Mouse (Mus musculus): ENCODE results near the gene Tubb3.
"Not testable (repeated sequence)": the region's sequence is repeated elsewhere in the genome, so short reads cannot be mapped to it uniquely, and the experiment has no call there.

Gene Tubb3

DNA sequence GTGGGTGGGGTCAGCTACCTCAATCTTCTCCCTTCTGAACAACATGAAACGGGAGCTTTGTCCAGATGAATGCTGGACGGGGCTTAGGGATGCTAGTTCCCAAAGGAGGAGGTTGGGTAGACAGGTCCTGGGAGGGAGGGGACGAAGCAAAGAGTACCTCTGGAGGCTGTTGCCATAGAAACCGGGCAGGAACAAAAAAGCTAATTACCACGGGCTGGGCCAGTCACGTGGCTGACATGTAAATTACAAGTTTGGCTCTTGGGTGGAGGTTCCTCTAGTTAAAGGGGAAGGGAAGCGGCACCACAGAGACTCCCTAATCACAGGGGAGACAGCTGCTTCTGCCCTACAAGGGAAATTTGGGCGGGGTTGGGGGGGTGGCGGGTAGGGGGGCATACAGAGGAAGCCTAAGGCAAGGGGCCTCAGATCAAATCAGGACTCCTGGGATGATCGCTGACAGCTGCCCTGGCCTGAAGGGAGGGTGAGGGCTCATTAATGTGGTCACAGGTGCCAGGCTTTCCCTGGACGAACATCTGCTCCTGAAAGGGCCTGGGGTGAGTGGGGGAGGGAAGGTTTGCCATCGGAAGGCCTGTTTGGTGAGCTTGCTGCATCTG, 1.4 kb downstream of the Tubb3 start:
- peak; percentile 32 to 35 for DNase-seq (ENCODE audit: low spot score in 2 of 2)

DNA sequence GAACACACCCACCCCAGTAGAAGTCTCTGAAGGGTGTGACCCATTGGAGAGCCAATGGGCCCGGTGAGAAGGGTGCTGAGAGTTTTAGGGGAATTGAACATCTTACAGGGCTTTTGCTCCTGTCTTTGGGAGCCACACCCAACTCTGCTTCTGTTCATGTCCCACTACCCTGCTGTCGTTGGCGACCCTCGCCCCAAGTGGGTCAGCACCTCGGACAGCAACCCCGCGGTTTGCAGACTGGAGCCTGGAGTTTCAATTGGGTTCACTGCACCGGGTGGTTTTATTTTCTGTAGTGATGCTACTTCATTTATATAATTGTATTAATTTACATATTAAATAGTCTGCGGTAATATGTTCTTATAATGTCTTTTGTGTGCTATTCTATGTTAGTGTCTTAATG, 3.0 kb downstream of the Tubb3 start:
- no peak for DNase-seq (ENCODE audit: low spot score in 2 of 2)

GRCm38 (mm10) chr8:123414997-123415696, 3.9 kb downstream of the Tubb3 start:
- DNase-seq (ENCODE audit: low spot score in 2 of 2): not testable (repeated sequence)

- DNase-seq (ENCODE audit: low spot score in 2 of 2): peak in 1 of 2 experiments; percentile 29
These were observed 5.0 kb downstream of the Tubb3 start for GRCm38 (mm10) chr8:123415967-123416943.

DNA sequence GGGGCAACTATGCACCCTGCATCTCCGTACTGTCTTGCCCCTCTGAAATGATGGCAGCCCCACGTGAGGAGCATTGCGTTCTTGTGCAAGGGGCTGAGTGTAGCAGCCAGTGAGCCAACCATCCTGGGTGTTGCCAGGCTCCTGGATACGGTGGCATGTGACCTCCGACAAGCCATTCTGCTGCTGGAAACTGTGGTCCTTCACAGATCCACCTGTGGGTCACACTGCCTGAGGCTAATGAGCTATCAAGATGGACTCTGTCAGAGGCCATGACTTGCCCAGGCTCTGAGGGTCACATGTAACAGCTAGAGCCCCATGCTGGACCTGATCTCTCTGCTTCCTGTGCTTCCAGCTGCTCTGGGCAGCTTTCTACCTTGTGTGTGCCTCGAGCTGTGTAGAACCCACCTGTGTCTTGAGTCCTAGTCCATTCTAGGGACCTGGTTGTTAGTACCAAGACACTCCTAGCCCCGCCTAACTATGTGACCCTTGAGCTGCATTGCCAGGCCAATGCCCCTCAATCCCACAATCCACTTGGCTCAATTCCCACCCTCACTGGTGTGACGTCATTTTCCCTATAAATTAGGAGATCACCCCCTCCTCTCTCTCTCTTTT, 5.8 kb downstream of the Tubb3 start:
- DNase-seq (ENCODE audit: low spot score in 2 of 2): no peak

GRCm38 (mm10) chr8:123419711-123420110, 8.5 kb downstream of the Tubb3 start:
- no peak for DNase-seq (ENCODE audit: low spot score in 2 of 2)

GRCm38 (mm10) chr8:123420525-123421281, 9.5 kb downstream of the Tubb3 start:
- no peak for DNase-seq (ENCODE audit: low spot score in 2 of 2)

DNA sequence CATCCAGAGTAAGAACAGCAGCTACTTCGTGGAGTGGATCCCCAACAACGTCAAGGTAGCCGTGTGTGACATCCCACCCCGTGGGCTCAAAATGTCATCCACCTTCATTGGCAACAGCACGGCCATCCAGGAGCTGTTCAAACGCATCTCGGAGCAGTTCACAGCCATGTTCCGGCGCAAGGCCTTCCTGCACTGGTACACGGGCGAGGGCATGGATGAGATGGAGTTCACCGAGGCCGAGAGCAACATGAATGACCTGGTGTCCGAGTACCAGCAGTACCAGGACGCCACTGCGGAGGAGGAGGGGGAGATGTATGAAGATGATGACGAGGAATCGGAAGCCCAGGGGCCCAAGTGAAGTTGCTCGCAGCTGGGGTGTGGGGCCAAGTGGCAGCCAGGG, 10.1 kb downstream of the Tubb3 start:
- DNase-seq (ENCODE audit: low spot score in 2 of 2): no peak

- DNase-seq (ENCODE audit: low spot score in 2 of 2): peak; percentile 40 to 51
These were observed 11.0 kb downstream of the Tubb3 start for GRCm38 (mm10) chr8:123422056-123422780.

- DNase-seq (ENCODE audit: low spot score in 2 of 2): no peak
These were observed 11.5 kb downstream of the Tubb3 start for GRCm38 (mm10) chr8:123422781-123423159.

GRCm38 (mm10) chr8:123423441-123423840, 12.2 kb downstream of the Tubb3 start, which contains the start of gene Def8:
TSS of gene Def8 (plus strand) at chr8:123423527.
- DNase-seq (ENCODE audit: low spot score in 2 of 2): no peak

DNA sequence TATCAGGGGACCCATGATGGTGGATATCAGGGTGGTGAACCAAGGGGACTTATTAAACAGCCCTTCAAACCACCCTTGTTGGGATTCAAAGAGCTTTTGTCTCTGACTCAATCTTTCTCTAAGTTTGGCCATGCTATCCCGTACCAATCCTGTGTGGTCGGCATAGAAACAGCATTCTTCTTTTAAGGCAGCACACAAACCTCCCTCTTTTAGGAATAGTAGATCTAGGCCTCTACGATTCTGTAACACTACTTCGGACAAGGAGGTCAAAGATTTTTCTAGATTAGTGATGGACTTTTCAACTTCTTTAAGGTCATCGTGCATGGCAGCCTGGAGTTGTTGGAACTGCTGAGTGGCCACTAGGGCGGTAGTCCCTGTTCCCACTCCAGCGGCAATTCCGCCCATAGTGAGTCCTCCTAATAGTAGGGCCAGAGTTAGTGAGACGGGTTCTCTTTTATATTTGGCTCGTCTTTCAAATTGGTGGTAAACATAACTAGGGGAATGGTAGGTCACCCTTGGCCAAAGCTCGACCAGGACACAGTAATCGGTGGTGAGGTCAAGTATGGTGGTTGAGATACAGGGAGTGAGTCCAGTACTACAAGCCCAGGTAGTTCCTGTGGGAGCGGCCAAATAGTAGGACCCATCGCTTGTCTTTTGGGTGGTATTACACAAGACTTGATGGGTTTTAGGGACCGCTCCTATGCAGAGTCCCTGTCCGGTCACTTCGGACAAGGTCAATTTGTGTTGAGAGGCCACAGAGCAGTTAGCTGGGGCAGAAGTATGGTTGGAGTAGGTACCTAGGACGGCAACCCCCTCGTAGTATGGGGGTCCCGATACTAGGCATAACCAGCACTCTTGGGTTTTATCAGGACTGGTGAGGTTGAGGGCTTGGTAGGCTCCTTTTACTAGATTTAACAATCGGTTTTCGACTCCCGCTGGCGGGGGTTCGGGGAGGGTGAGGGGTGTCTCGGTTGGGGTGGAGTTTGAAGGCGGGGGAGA, 15.6 kb downstream of the Tubb3 start:
- DNase-seq (ENCODE audit: low spot score in 2 of 2): no peak

DNA sequence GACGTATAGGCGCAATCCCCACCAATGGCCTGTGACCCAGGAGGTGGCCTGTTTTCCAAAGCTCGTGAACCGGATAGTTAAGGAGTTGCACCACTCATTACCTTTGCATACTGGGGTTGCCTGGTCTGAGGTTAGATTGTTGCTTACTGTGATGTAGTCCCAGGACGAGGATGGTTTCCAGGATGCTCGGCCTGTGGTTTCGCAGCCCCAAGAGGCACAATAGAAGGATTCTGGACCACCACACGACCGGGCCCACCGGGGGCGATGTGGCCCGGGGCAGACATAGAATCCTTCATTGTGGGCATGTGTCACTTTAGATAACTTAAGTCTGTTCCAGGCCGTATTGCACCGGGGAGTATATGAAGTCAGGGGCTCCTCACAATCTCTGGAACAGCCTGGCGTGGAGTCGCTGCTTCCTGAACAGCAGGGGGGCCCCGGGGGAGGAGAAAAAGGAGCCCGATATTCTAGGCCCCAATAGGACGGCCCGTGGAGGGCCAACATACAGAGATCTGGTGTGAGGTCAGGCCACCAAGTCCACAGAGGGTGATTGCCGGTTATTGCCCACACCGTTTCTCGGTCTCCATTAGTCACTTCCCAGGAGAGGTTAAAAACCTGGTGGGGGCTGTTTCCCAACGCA, 16.5 kb downstream of the Tubb3 start:
- no peak for DNase-seq (ENCODE audit: low spot score in 2 of 2)

DNA sequence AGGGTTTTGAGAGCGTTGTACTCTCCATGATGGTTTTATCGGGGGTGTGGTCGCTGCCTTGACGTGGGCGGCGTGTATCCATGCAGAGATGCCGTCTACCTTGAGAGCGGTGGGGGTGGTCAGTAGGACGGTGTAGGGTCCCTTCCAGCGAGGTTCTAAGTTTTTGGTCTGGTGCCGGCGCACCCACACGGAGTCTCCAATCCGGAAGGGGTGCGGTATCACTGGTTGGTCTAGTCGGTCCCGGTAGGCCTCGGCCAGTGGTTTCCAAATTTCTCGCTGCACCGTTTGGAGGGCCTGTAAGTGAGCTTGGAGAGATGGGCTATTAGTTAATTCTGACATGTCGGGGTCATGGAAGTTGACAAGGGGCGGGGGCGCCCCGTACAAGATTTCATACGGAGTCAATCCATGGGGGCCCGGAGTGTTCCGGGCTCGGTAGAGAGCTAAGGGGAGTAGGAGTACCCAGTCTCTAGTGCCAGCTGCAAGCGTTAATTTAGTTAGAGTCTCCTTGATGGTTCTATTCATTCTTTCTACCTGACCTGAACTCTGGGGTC, 17.2 kb downstream of the Tubb3 start:
- no peak for DNase-seq (ENCODE audit: low spot score in 2 of 2)

DNA sequence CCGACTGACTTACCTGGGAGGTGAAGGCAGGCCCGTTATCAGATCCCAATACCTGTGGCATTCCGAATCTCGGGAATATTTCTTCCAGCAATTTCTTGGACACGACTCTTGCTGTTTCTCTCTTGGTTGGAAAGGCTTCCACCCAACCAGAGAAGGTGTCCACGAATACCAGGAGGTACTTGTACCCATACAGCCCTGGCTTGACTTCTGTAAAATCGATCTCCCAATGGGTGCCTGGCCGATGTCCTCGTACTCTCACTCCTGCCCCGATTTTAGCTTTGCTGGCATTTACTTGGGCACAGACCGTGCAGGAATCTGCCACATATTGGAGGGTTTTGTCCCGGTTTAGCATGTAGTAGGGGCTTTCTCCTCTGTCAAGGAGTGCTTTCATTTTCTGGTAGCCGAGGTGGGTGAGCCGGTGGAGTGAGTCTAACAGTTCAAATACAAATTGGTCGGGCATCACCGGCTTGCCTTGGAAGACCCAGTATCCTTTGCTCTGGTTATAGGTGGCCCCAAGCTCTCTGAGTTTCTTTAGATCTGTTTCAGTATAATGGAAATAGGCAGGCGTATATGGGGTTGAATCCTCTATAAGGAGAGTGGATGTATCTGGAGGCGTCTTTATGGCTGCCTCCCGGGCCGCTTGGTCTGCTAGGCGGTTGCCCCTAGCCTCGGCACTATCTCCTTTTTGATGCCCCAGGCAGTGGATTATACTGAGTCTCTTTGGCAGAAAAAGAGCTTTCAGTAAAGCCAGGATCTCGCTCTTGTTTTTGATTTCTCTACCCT, 17.9 kb downstream of the Tubb3 start:
- no peak for DNase-seq (ENCODE audit: low spot score in 2 of 2)

- DNase-seq (ENCODE audit: low spot score in 2 of 2): not testable (repeated sequence)
These were observed 18.4 kb downstream of the Tubb3 start for GRCm38 (mm10) chr8:123429722-123430013.

DNA sequence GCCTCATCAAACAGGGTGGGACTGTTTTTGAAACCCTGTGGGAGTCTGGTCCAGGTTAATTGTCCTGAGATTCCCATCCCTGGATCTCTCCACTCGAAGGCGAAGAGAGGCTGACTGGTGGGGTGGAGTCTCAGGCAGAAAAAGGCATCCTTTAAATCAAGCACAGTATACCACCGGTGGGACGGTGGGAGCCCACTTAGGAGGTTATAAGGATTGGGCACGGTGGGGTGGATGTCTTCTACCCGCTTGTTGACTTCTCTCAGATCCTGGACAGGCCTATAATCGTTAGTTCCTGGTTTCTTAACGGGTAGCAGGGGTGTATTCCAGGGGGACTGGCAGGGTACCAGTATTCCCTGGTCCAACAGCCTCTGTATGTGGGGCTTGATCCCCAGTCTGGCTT, 19.7 kb downstream of the Tubb3 start:
- DNase-seq (ENCODE audit: low spot score in 2 of 2): not testable (repeated sequence)
